Mouse (Mus musculus): ENCODE measurements around the gene Nlrp9c.
"Not testable (repeated sequence)": the region's sequence is repeated elsewhere in the genome, so short reads cannot be mapped to it uniquely, and the experiment has no call there.

- not testable (repeated sequence) for TF ChIP-seq EP300, CTCF (IDR thresholded peaks at IDR 0.05; ENCODE audit: low read depth)
Observed at GRCm38 (mm10) chr7:26320361-26320760, 83.1 kb downstream of the Nlrp9c start.

Data from liver, embryonic 14.5 days (tissue).